Mouse (Mus musculus): ENCODE results near the gene Cx3cr1. TPM values are rescaled to one million over a fixed set of nuclear protein-coding genes. Genes with fewer than 3 reads are reported as not detected.
A peak's percentile ranks its signal among the peaks of the same experiment; 100 is the strongest.
"Not testable (repeated sequence)": the region's sequence is repeated elsewhere in the genome, so short reads cannot be mapped to it uniquely, and the experiment has no call there.

Cx3cr1 gene
- polyA plus RNA-seq, 1 experiment from 2014 or later: 3.9 TPM

GRCm38 (mm10) chr9:120016956-120017355, 52.7 kb downstream of the Cx3cr1 start:
- no peak overlapping the region for H3K4me3 ChIP-seq (ENCODE audit: low read depth, low read length)
- H3K27ac ChIP-seq (ENCODE audit: low read depth, low read length): no peak overlapping the region
- H3K9me3 ChIP-seq (ENCODE audit: control insufficient read depth, low read length): no peaks in the 10 kb centered on the region
- DNase-seq (ENCODE audit: low spot score): no peak
- 0 out of 2 replicates have a peak, but pooled peaks cover 1% of the 10 kb centered on the region for H3K4me1 ChIP-seq (replicated peaks; ENCODE audit: control insufficient read depth, insufficient read depth, low read length)
- H3K4me2 ChIP-seq (ENCODE audit: low read depth, low read length, severe bottlenecking): no peak overlapping the region
- no peak for ATAC-seq (replicated peaks; ENCODE audit: low FRiP score)
- no peak overlapping the region for H3K9ac ChIP-seq (ENCODE audit: low read length)
- 81% methylated on average over 10 of the region's 10 CpGs for WGBS
- no peaks in the 10 kb centered on the region for H3K27me3 ChIP-seq (ENCODE audit: control insufficient read depth, insufficient read depth, low read length)
- H3K36me3 ChIP-seq (ENCODE audit: control insufficient read depth, insufficient read depth, low read length): no peaks in the 10 kb centered on the region

GRCm38 (mm10) chr9:120014828-120015227, 54.9 kb downstream of the Cx3cr1 start:
- Histone ChIP-seq H3K4me2 (ENCODE audit: low read depth, low read length, severe bottlenecking) (no peak overlapping the region), H3K4me1 (replicated peaks; ENCODE audit: control insufficient read depth, insufficient read depth, low read length) (peaks cover 1% of the 10 kb centered on the region; the same call in 1 of the 2 replicates), H3K4me3 (ENCODE audit: low read depth, low read length) (no peak overlapping the region), H3K9ac (ENCODE audit: low read length) (no peak overlapping the region), H3K36me3 (ENCODE audit: control insufficient read depth, insufficient read depth, low read length) (no peaks in the 10 kb centered on the region), H3K27me3 (ENCODE audit: control insufficient read depth, insufficient read depth, low read length) (no peaks in the 10 kb centered on the region), H3K27ac (ENCODE audit: low read depth, low read length) (no peak overlapping the region), H3K9me3 (ENCODE audit: control insufficient read depth, low read length) (no peaks in the 10 kb centered on the region)
- DNase-seq (ENCODE audit: low spot score) (no peak), ATAC-seq (replicated peaks; ENCODE audit: low FRiP score) (no peak)
- 73% methylated on average over 6 of the region's 6 CpGs for WGBS

GRCm38 (mm10) chr9:120013251-120013820, 56.3 kb downstream of the Cx3cr1 start:
- WGBS: 73% methylated on average over 11 of the region's 11 CpGs
- no peaks in the 10 kb centered on the region for H3K27me3 ChIP-seq (ENCODE audit: control insufficient read depth, insufficient read depth, low read length)
- H3K4me3 ChIP-seq (ENCODE audit: low read depth, low read length): no peak overlapping the region
- H3K9ac ChIP-seq (ENCODE audit: low read length): no peak overlapping the region
- ATAC-seq (replicated peaks; ENCODE audit: low FRiP score) (no peak), DNase-seq (ENCODE audit: low spot score) (no peak)
- H3K9me3 ChIP-seq (ENCODE audit: control insufficient read depth, low read length): no peaks in the 10 kb centered on the region
- H3K36me3 ChIP-seq (ENCODE audit: control insufficient read depth, insufficient read depth, low read length): no peaks in the 10 kb centered on the region
- no peak overlapping the region for H3K27ac ChIP-seq (ENCODE audit: low read depth, low read length)
- no peak overlapping the region for H3K4me2 ChIP-seq (ENCODE audit: low read depth, low read length, severe bottlenecking)
- H3K4me1 ChIP-seq (replicated peaks; ENCODE audit: control insufficient read depth, insufficient read depth, low read length): peaks cover 1% of the 10 kb centered on the region; the same call in 1 of the 2 replicates

GRCm38 (mm10) chr9:120012781-120013180, 56.9 kb downstream of the Cx3cr1 start:
- Histone ChIP-seq H3K9ac (ENCODE audit: low read length) (no peak overlapping the region), H3K27me3 (ENCODE audit: control insufficient read depth, insufficient read depth, low read length) (no peaks in the 10 kb centered on the region), H3K4me2 (ENCODE audit: low read depth, low read length, severe bottlenecking) (no peak overlapping the region), H3K4me3 (ENCODE audit: low read depth, low read length) (no peak overlapping the region), H3K27ac (ENCODE audit: low read depth, low read length) (no peak overlapping the region), H3K4me1 (replicated peaks; ENCODE audit: control insufficient read depth, insufficient read depth, low read length) (peaks cover 1% of the 10 kb centered on the region; the same call in 1 of the 2 replicates), H3K36me3 (ENCODE audit: control insufficient read depth, insufficient read depth, low read length) (no peaks in the 10 kb centered on the region), H3K9me3 (ENCODE audit: control insufficient read depth, low read length) (no peaks in the 10 kb centered on the region)
- DNase-seq (ENCODE audit: low spot score) (no peak), ATAC-seq (replicated peaks; ENCODE audit: low FRiP score) (no peak)
- 88% methylated on average over 5 of the region's 5 CpGs for WGBS

GRCm38 (mm10) chr9:120012161-120012560, 57.5 kb downstream of the Cx3cr1 start:
- H3K27me3 ChIP-seq (ENCODE audit: control insufficient read depth, insufficient read depth, low read length); H3K4me3 ChIP-seq (ENCODE audit: low read depth, low read length); ATAC-seq (replicated peaks; ENCODE audit: low FRiP score); DNase-seq (ENCODE audit: low spot score); H3K9ac ChIP-seq (ENCODE audit: low read length); H3K9me3 ChIP-seq (ENCODE audit: control insufficient read depth, low read length); H3K27ac ChIP-seq (ENCODE audit: low read depth, low read length); H3K4me1 ChIP-seq (replicated peaks; ENCODE audit: control insufficient read depth, insufficient read depth, low read length); H3K4me2 ChIP-seq (ENCODE audit: low read depth, low read length, severe bottlenecking); H3K36me3 ChIP-seq (ENCODE audit: control insufficient read depth, insufficient read depth, low read length): not testable (repeated sequence)
- WGBS: 82% methylated on average over 6 of the region's 6 CpGs

GRCm38 (mm10) chr9:120011533-120011932, 58.1 kb downstream of the Cx3cr1 start:
- Histone ChIP-seq H3K4me1 (replicated peaks; ENCODE audit: control insufficient read depth, insufficient read depth, low read length) (no peaks in the 10 kb centered on the region; the same call in 1 of the 2 replicates), H3K9ac (ENCODE audit: low read length) (no peak overlapping the region), H3K27me3 (ENCODE audit: control insufficient read depth, insufficient read depth, low read length) (no peaks in the 10 kb centered on the region), H3K36me3 (ENCODE audit: control insufficient read depth, insufficient read depth, low read length) (no peaks in the 10 kb centered on the region), H3K4me3 (ENCODE audit: low read depth, low read length) (peak overlapping the region; percentile 39), H3K4me2 (ENCODE audit: low read depth, low read length, severe bottlenecking) (peak overlapping the region; percentile 88), H3K27ac (ENCODE audit: low read depth, low read length) (no peak overlapping the region), H3K9me3 (ENCODE audit: control insufficient read depth, low read length) (no peaks in the 10 kb centered on the region)
- ATAC-seq (replicated peaks; ENCODE audit: low FRiP score) (peak; percentile 47), DNase-seq (ENCODE audit: low spot score) (peak; percentile 82)
- 1% methylated on average over 10 of the region's 10 CpGs for WGBS

- peak overlapping the region; percentile 49 for H3K9ac ChIP-seq (ENCODE audit: low read length)
- 2% methylated on average over 48 of the region's 60 CpGs for WGBS
Measured at GRCm38 (mm10) chr9:120010781-120011511, 58.7 kb downstream of the Cx3cr1 start.

GRCm38 (mm10) chr9:120009871-120010270, 59.8 kb downstream of the Cx3cr1 start:
- Histone ChIP-seq H3K27ac (ENCODE audit: low read depth, low read length) (no peak overlapping the region), H3K4me3 (ENCODE audit: low read depth, low read length) (no peak overlapping the region), H3K9me3 (ENCODE audit: control insufficient read depth, low read length) (no peaks in the 10 kb centered on the region), H3K27me3 (ENCODE audit: control insufficient read depth, insufficient read depth, low read length) (no peaks in the 10 kb centered on the region), H3K4me1 (replicated peaks; ENCODE audit: control insufficient read depth, insufficient read depth, low read length) (no peaks in the 10 kb centered on the region; the same call in 1 of the 2 replicates), H3K4me2 (ENCODE audit: low read depth, low read length, severe bottlenecking) (no peak overlapping the region), H3K9ac (ENCODE audit: low read length) (no peak overlapping the region), H3K36me3 (ENCODE audit: control insufficient read depth, insufficient read depth, low read length) (no peaks in the 10 kb centered on the region)
- DNase-seq (ENCODE audit: low spot score) (no peak), ATAC-seq (replicated peaks; ENCODE audit: low FRiP score) (no peak)
- 89% methylated on average over 3 of the region's 3 CpGs for WGBS

More at GRCm38 (mm10) chr9:120010781-120011511, 58.7 kb downstream of the Cx3cr1 start:
- no peaks in the 10 kb centered on the region for H3K36me3 ChIP-seq (ENCODE audit: control insufficient read depth, insufficient read depth, low read length)
- H3K27me3 ChIP-seq (ENCODE audit: control insufficient read depth, insufficient read depth, low read length): no peaks in the 10 kb centered on the region
- ATAC-seq (replicated peaks; ENCODE audit: low FRiP score) (peak; percentile 95), DNase-seq (ENCODE audit: low spot score) (peak; percentile 96)
- no peaks in the 10 kb centered on the region; the same call in 1 of the 2 replicates for H3K4me1 ChIP-seq (replicated peaks; ENCODE audit: control insufficient read depth, insufficient read depth, low read length)
- peak overlapping the region; percentile 39 for H3K4me3 ChIP-seq (ENCODE audit: low read depth, low read length)
- no peaks in the 10 kb centered on the region for H3K9me3 ChIP-seq (ENCODE audit: control insufficient read depth, low read length)
- peak overlapping the region; percentile 21; the same call in 1 of the 2 replicates for H3K27ac ChIP-seq (ENCODE audit: low read depth, low read length)
- peak overlapping the region; percentile 88 for H3K4me2 ChIP-seq (ENCODE audit: low read depth, low read length, severe bottlenecking)
